Mouse (Mus musculus): ENCODE results near the gene Pga5. TPM values are rescaled to one million over a fixed set of nuclear protein-coding genes. Genes with fewer than 3 reads are reported as not detected.
A peak's percentile ranks its signal among the peaks of the same experiment; 100 is the strongest.

Gene Pga5
- polyA plus RNA-seq, 1 experiment = 0.04 TPM

DNA sequence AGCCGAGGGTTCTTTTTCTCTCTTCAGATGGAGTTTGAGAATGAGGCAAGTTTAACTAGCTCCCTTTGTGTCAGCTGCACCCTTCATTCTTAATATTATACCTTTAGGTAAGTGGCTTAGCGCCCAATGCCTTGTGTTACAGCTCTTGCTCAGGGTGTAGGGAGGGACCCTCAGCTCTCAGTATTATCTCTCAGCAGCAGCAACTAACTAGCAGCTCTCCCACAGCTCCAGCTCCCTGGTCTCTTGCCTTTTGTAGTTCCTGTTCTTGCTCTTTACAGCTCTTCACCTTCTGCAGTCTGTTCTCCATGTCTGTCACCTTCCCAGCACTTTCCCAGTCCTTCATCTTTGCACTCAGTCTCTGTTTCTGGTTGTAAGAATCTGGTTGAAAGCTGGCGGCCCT lies 13.8 kb upstream of the Pga5 start:
- Histone ChIP-seq H3K36me3 (ENCODE audit: control insufficient read depth, insufficient read depth) (no peaks in the 10 kb centered on the region), H3K79me2 (ENCODE audit: control insufficient read depth, insufficient read depth) (peaks cover 69% of the 10 kb centered on the region), H3ac (ENCODE audit: control insufficient read depth, insufficient read length) (no peak overlapping the region), H3K4me2 (ENCODE audit: low read depth) (peak overlapping the region; percentile 32), H3K4me3 (no peak overlapping the region), H3K27me3 (ENCODE audit: control insufficient read depth, insufficient read depth, insufficient read length) (no peaks in the 10 kb centered on the region)
- no peak for TF ChIP-seq CEBPB (IDR thresholded peaks at IDR 0.05; ENCODE audit: insufficient read depth, poor library complexity, severe bottlenecking)

DNA sequence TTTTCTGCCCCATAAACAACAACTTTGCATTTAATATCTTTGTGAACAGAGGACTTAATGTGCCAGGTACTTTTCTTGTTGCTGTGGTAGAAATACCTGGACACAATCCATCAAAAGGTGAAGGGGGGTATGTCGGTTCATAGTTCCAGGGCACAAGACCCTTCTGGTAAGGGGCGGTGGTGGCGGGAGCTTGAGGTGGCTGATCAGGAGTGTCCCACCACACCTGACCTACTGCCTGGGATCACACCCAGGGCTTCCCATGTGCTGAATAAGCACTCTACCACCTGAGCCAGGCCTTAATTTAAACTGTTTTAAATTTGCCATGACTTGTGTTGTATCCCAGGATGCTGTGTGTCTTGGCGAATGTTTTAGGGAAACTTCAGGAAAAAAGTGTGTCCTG lies 13.2 kb upstream of the Pga5 start:
- H3ac ChIP-seq (ENCODE audit: control insufficient read depth, insufficient read length) = no peak overlapping the region
- peaks cover 64% of the 10 kb centered on the region for H3K79me2 ChIP-seq (ENCODE audit: control insufficient read depth, insufficient read depth)
- H3K4me2 ChIP-seq (ENCODE audit: low read depth) = peak overlapping the region; percentile 93
- H3K4me3 ChIP-seq = peak overlapping the region; percentile 62
- H3K27me3 ChIP-seq (ENCODE audit: control insufficient read depth, insufficient read depth, insufficient read length) = no peaks in the 10 kb centered on the region
- TF ChIP-seq USF1 (IDR thresholded peaks at IDR 0.05; ENCODE audit: low read depth) (no peak), POLR2A (IDR thresholded peaks at IDR 0.05; ENCODE audit: insufficient read length, low read depth) (no peak), POLR2AphosphoS2 (IDR thresholded peaks at IDR 0.05; ENCODE audit: insufficient read length, low read depth) (no peak), SRF (IDR thresholded peaks at IDR 0.05; ENCODE audit: control insufficient read depth, insufficient read length, low read depth) (no peak), MYOG (IDR thresholded peaks at IDR 0.05; ENCODE audit: control insufficient read depth in 1 of 3, insufficient read depth in 1 of 3, insufficient read length in 2 of 3, low read depth in 2 of 3) (no peak), MAX (IDR thresholded peaks at IDR 0.05; ENCODE audit: low read depth) (no peak), TCF12 (IDR thresholded peaks at IDR 0.05; ENCODE audit: insufficient read depth, poor library complexity, severe bottlenecking) (no peak), MYOD1 (IDR thresholded peaks at IDR 0.05; ENCODE audit: control insufficient read depth in 1 of 3, insufficient read length in 2 of 3, low read depth in 2 of 3) (no peak), E2F4 (IDR thresholded peaks at IDR 0.05; ENCODE audit: insufficient read depth) (no peak), TCF3 (IDR thresholded peaks at IDR 0.05; ENCODE audit: insufficient read length, low read depth) (no peak), REST (IDR thresholded peaks at IDR 0.05; ENCODE audit: insufficient read depth, insufficient read length) (no peak), CEBPB (IDR thresholded peaks at IDR 0.05; ENCODE audit: insufficient read depth, poor library complexity, severe bottlenecking) (no peak)
- no peaks in the 10 kb centered on the region for H3K36me3 ChIP-seq (ENCODE audit: control insufficient read depth, insufficient read depth)

DNA sequence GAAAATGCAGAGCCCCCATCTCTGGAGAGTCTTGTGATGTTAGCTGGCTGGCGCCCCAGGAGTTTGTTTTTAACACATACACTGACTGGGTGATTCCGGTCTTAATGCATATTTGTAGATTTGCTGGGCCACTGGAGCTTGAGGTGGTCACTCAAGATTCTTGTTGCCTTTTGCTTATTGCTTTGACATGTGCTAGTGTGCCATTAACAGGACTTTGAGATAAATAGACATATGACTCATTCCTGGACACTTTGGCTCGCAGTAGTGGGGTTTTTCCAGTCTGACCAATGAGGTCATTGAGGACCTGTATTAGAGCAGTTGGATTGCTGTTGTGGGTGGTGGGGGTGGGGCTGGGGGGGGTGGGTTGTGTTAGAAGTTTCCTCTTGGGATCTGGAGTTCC lies 12.5 kb upstream of the Pga5 start:
- Histone ChIP-seq H3ac (ENCODE audit: control insufficient read depth, insufficient read length) (no peak overlapping the region), H3K4me2 (ENCODE audit: low read depth) (peak overlapping the region; percentile 93), H3K27me3 (ENCODE audit: control insufficient read depth, insufficient read depth, insufficient read length) (no peaks in the 10 kb centered on the region), H3K36me3 (ENCODE audit: control insufficient read depth, insufficient read depth) (no peaks in the 10 kb centered on the region), H3K4me3 (peak overlapping the region; percentile 62), H3K79me2 (ENCODE audit: control insufficient read depth, insufficient read depth) (peaks cover 56% of the 10 kb centered on the region)
- no peak for TF ChIP-seq TCF3 (IDR thresholded peaks at IDR 0.05; ENCODE audit: insufficient read length, low read depth)
- TF ChIP-seq MAX (IDR thresholded peaks at IDR 0.05; ENCODE audit: low read depth) = peak; percentile 64

DNA sequence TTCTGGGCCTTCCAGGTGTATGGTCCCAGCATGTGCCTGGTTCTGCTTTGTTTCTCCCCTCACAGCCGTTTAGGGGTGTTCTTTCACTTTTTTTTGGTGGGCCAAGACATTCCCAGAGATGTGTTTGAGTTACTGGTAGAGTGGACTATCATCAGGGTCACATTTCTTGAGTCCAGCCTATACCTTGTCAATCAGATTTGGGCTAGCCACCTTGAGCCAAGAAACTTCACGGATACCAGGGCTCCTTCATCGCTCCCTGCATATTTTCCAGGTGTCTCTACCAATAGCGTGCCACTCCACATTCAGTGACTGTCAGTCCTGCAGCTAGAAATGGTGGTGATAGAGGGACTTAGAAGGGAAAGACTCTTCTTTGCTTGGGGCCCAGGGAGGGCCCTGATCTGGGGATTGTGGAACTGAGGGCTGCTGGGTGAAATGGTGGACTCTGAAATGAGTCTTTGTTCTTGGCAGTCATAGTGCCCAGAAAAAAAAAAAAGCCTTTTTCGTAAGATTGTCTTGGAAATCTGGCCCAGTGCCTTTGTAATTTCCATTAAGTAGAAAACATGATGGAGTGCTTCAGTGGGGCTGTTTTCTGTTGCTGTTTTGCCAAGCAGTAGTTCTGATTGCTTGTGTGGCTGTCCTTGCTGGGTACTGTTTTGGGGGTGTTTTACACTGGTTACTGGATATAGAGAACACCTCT lies 11.7 kb upstream of the Pga5 start:
- TF ChIP-seq TCF3 (IDR thresholded peaks at IDR 0.05; ENCODE audit: insufficient read length, low read depth) (no peak), USF1 (IDR thresholded peaks at IDR 0.05; ENCODE audit: low read depth) (no peak), E2F4 (IDR thresholded peaks at IDR 0.05; ENCODE audit: insufficient read depth) (no peak), REST (IDR thresholded peaks at IDR 0.05; ENCODE audit: insufficient read depth, insufficient read length) (no peak), TCF12 (IDR thresholded peaks at IDR 0.05; ENCODE audit: insufficient read depth, poor library complexity, severe bottlenecking) (no peak), CEBPB (IDR thresholded peaks at IDR 0.05; ENCODE audit: insufficient read depth, poor library complexity, severe bottlenecking) (no peak), MYOG (IDR thresholded peaks at IDR 0.05; ENCODE audit: control insufficient read depth in 1 of 3, insufficient read depth in 1 of 3, insufficient read length in 2 of 3, low read depth in 2 of 3) (no peak), MYOD1 (IDR thresholded peaks at IDR 0.05; ENCODE audit: control insufficient read depth in 1 of 3, insufficient read length in 2 of 3, low read depth in 2 of 3) (no peak), POLR2A (IDR thresholded peaks at IDR 0.05; ENCODE audit: insufficient read length, low read depth) (no peak), POLR2AphosphoS2 (IDR thresholded peaks at IDR 0.05; ENCODE audit: insufficient read length, low read depth) (no peak)
- Histone ChIP-seq H3K36me3 (ENCODE audit: control insufficient read depth, insufficient read depth) (no peaks in the 10 kb centered on the region), H3K4me3 (peak overlapping the region; percentile 62), H3K79me2 (ENCODE audit: control insufficient read depth, insufficient read depth) (peaks cover 51% of the 10 kb centered on the region), H3K27me3 (ENCODE audit: control insufficient read depth, insufficient read depth, insufficient read length) (no peaks in the 10 kb centered on the region), H3K4me2 (ENCODE audit: low read depth) (peak overlapping the region; percentile 93), H3ac (ENCODE audit: control insufficient read depth, insufficient read length) (peak overlapping the region; percentile 97)

DNA sequence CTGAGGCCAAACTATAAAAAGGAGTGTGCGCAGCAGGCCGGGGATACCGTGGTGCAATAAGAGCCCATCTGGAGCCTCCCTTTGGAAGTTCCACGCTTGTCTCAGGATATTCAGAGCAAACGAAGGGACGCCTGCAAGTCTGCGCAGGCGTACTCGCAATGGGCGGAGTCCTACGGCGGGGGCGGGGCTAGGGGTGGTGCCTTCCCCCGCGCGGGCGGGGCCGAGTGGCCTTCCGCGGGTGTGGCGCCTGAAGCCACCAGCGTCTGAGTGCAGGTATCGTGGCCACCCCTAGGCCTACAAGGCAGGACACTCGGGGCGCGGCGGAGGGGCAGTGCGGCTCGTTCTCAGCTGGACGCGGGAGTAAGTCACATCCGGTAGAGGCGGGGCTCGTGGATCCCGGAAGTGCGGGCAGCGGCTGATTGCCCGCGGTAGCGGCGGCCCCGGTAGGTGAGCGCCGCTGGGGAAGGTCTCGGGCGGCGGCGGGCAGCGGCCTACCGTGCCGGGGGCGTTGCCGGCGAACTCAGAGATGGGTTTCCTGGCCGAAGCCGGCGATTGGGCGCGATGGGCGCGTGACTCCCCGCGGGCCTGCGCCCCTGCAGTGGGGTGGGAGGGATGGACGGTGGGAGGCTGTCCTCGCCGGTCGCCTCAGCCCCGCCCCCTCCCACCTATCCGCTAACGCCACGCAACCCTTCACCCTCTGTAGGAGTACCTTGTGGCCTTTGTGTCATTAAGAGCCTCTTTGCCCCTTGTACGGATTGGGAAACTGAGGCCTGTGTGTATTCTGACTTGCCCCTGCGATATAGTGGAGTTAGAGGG lies 10.9 kb upstream of the Pga5 start, which contains the start of gene Vps37c:
Gene Vps37c (plus strand): TSS at position 199 of the 816 bp plus-strand sequence.
- Histone ChIP-seq H3K4me2 (ENCODE audit: low read depth) (peak within 1 kb of the TSS; percentile 98), H3K79me2 (ENCODE audit: control insufficient read depth, insufficient read depth) (peaks cover 42% of the 10 kb centered on the region), H3K36me3 (ENCODE audit: control insufficient read depth, insufficient read depth) (no peaks in the 10 kb centered on the region), H3K27me3 (ENCODE audit: control insufficient read depth, insufficient read depth, insufficient read length) (no peaks in the 10 kb centered on the region), H3K4me3 (peak within 1 kb of the TSS; percentile 62), H3ac (ENCODE audit: control insufficient read depth, insufficient read length) (peak within 1 kb of the TSS; percentile 97)
- TF ChIP-seq CEBPB (IDR thresholded peaks at IDR 0.05; ENCODE audit: insufficient read depth, poor library complexity, severe bottlenecking) (no peak), POLR2AphosphoS2 (IDR thresholded peaks at IDR 0.05; ENCODE audit: insufficient read length, low read depth) (peak; percentile 64), SRF (IDR thresholded peaks at IDR 0.05; ENCODE audit: control insufficient read depth, insufficient read length, low read depth) (peak; percentile 23), MAX (IDR thresholded peaks at IDR 0.05; ENCODE audit: low read depth) (no peak), MYOD1 (IDR thresholded peaks at IDR 0.05; ENCODE audit: control insufficient read depth in 1 of 3, insufficient read length in 2 of 3, low read depth in 2 of 3) (peak in 1 of 3 experiments; percentile 26), TCF12 (IDR thresholded peaks at IDR 0.05; ENCODE audit: insufficient read depth, poor library complexity, severe bottlenecking) (no peak), TCF3 (IDR thresholded peaks at IDR 0.05; ENCODE audit: insufficient read length, low read depth) (no peak), POLR2A (IDR thresholded peaks at IDR 0.05; ENCODE audit: insufficient read length, low read depth) (peak; percentile 79), REST (IDR thresholded peaks at IDR 0.05; ENCODE audit: insufficient read depth, insufficient read length) (no peak), USF1 (IDR thresholded peaks at IDR 0.05; ENCODE audit: low read depth) (peak; percentile 74), MYOG (IDR thresholded peaks at IDR 0.05; ENCODE audit: control insufficient read depth in 1 of 3, insufficient read depth in 1 of 3, insufficient read length in 2 of 3, low read depth in 2 of 3) (peak in 1 of 3 experiments; percentile 7), E2F4 (IDR thresholded peaks at IDR 0.05; ENCODE audit: insufficient read depth) (no peak)
